Mouse (Mus musculus) heart, postnatal 0 days (tissue): ENCODE results near the gene Pfkfb4. TPM values are rescaled to one million over a fixed set of nuclear protein-coding genes. Genes with fewer than 3 reads are reported as not detected.

Experiments
- ATAC-seq: fragments of 200-750 bp; cut with Nextera tagmentation; 2 replicates; pipeline ENCODE4 v1.8.0; 2017; ENCODE audit warnings: low read depth, moderate number of reproducible peaks, moderate library complexity; ENCODE audit not compliant: insufficient read depth
- DNase-seq: peaks from one replicate; pipeline ENCODE4 v3.0.0-alpha.2; 2016; ENCODE audit warnings: low spot score
- H3K27ac ChIP-seq: fragments of 300-500 bp; sonication (generic); 2 replicates; pipeline ENCODE4 v1.5.1; 2014; ENCODE audit warnings: low read depth, mild to moderate bottlenecking
- H3K27me3 ChIP-seq: fragments of 300-500 bp; sonication (generic); 2 replicates; pipeline ENCODE4 v1.6.1; 2014; ENCODE audit warnings: low read length, mixed read lengths; ENCODE audit not compliant: control insufficient read depth, insufficient read depth
- H3K36me3 ChIP-seq: fragments of 300-500 bp; sonication (generic); replicated peaks from 2 replicates; pipeline ENCODE4 v1.6.1; 2014; ENCODE audit warnings: low read length, mixed read lengths; ENCODE audit not compliant: control insufficient read depth, insufficient read depth
- H3K4me1 ChIP-seq: fragments of 300-500 bp; sonication (generic); 2 replicates; pipeline ENCODE4 v1.6.1; 2014; ENCODE audit warnings: antibody characterized with exemption; ENCODE audit not compliant: control insufficient read depth, insufficient read depth
- H3K4me2 ChIP-seq: fragments of 300-500 bp; sonication (generic); 2 replicates; pipeline ENCODE4 v1.6.1; 2014; ENCODE audit warnings: low read depth, mild to moderate bottlenecking, low read length, moderate library complexity
- H3K4me3 ChIP-seq: fragments of 300-500 bp; sonication (generic); 2 replicates; pipeline ENCODE4 v1.5.1; 2014; ENCODE audit warnings: low read depth, low read length
- H3K9ac ChIP-seq: fragments of 300-500 bp; sonication (generic); replicated peaks from 2 replicates; pipeline ENCODE4 v1.6.1; 2014; ENCODE audit warnings: low read depth, low read length, mixed read lengths
- H3K9me3 ChIP-seq: fragments of 300-500 bp; sonication (generic); replicated peaks from 2 replicates; pipeline ENCODE4 v1.6.1; 2016; ENCODE audit warnings: low read length; ENCODE audit not compliant: control insufficient read depth
- CTCF ChIP-seq: IDR thresholded peaks from 2 replicates; pipeline ENCODE4 v1.5.1; 2016; ENCODE audit warnings: antibody characterized with exemption, control low read depth, low read depth
- EP300 ChIP-seq: IDR thresholded peaks from 2 replicates; pipeline ENCODE4 v1.6.1; 2016; ENCODE audit warnings: antibody characterized with exemption, low read depth
- WGBS: fragments of 180-500 bp; shearing (Covaris S2); extraction: QIAGEN DNeasy Blood & Tissue Kit; methylation state at CpG from one replicate; pipeline ENCODE4 v1.1.7; 2014; 5-methylcytosine and 5-hydroxymethylcytosine counted together
- polyA plus RNA-seq: library from polyadenylated mRNA; unstranded; fragments of >200 nt; fragmentation: Nextera tagmentation; extraction: Ambion mirVana; gene quantifications from 2 replicates; pipeline ENCODE4 v1.2.1, GENCODE M21; 2015
- total RNA-seq: library from RNA; depleted of rRNA; stranded (reverse); fragments of >200 nt; gene quantifications from 2 replicates; pipeline ENCODE4 v1.2.3, GENCODE M21; 2014; ENCODE audit warnings: low replicate concordance

Gene Pfkfb4
- total and polyA plus RNA-seq, 2 experiments from 2014 or later, result 3.1 to 4.0 TPM

GRCm38 (mm10) chr9:109030312-109030711, 38.7 kb downstream of the Pfkfb4 start:
- DNase-seq (no peak), ATAC-seq (no peak)
- Histone ChIP-seq H3K9ac (no peak overlapping the region), H3K27ac (no peak overlapping the region), H3K4me1 (no peaks in the 10 kb centered on the region), H3K27me3 (no peaks in the 10 kb centered on the region), H3K4me2 (no peak overlapping the region), H3K9me3 (no peaks in the 10 kb centered on the region), H3K4me3 (no peak overlapping the region), H3K36me3 (no peaks in the 10 kb centered on the region)
- TF ChIP-seq CTCF (no peak), EP300 (no peak)
- 63% methylated on average over 3 of the region's 3 CpGs for WGBS

- Histone ChIP-seq H3K9me3 (no peaks in the 10 kb centered on the region), H3K27me3 (no peaks in the 10 kb centered on the region), H3K9ac (no peak overlapping the region), H3K36me3 (no peaks in the 10 kb centered on the region), H3K4me2 (no peak overlapping the region), H3K4me1 (no peaks in the 10 kb centered on the region), H3K27ac (no peak overlapping the region), H3K4me3 (no peak overlapping the region)
- 81% methylated on average over 7 of the region's 7 CpGs for WGBS
- TF ChIP-seq EP300 (no peak), CTCF (no peak)
- DNase-seq (no peak), ATAC-seq (no peak)
Measured at GRCm38 (mm10) chr9:109031001-109031400, 39.4 kb downstream of the Pfkfb4 start.

GRCm38 (mm10) chr9:109031686-109032085, 40.1 kb downstream of the Pfkfb4 start:
- no peak for ATAC-seq

DNA sequence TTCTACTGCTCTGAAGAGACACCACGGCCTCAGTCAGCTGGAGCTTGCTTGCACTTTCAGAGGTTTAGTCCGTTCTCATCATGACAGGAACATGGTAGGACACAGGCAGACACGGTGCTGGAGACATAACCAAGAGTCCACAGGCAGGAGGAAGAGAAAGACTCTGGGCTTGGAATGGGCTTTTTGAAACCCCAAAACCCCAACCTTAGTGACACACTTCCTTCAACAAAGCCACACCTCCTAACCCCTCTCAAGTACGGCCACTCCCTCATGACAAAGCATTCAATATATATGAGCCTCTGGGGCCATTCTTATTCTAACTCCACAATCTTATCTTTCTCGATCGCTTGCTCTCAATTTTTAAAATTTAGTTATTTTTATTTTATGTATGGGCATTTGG, 40.9 kb downstream of the Pfkfb4 start:
- no peak overlapping the region for H3K9ac ChIP-seq
- H3K4me2 ChIP-seq, result no peak overlapping the region
- no peak overlapping the region for H3K27ac ChIP-seq
- no peaks in the 10 kb centered on the region for H3K27me3 ChIP-seq
- 75% methylated on average over 6 of the region's 6 CpGs for WGBS
- H3K4me3 ChIP-seq, result no peak overlapping the region
- H3K36me3 ChIP-seq, result no peaks in the 10 kb centered on the region
- no peaks in the 10 kb centered on the region for H3K4me1 ChIP-seq
- no peak for TF ChIP-seq EP300
- TF ChIP-seq CTCF, result no peak
- no peak for DNase-seq
- H3K9me3 ChIP-seq, result no peaks in the 10 kb centered on the region
- no peak for ATAC-seq

More at GRCm38 (mm10) chr9:109031686-109032085, 40.1 kb downstream of the Pfkfb4 start:
- Histone ChIP-seq H3K27ac (no peak overlapping the region), H3K4me3 (no peak overlapping the region), H3K4me2 (no peak overlapping the region), H3K9me3 (no peaks in the 10 kb centered on the region), H3K36me3 (no peaks in the 10 kb centered on the region), H3K27me3 (no peaks in the 10 kb centered on the region), H3K9ac (no peak overlapping the region), H3K4me1 (no peaks in the 10 kb centered on the region)
- no peak for TF ChIP-seq EP300
- WGBS, result 76% methylated on average over 8 of the region's 8 CpGs
- DNase-seq, result no peak

DNA sequence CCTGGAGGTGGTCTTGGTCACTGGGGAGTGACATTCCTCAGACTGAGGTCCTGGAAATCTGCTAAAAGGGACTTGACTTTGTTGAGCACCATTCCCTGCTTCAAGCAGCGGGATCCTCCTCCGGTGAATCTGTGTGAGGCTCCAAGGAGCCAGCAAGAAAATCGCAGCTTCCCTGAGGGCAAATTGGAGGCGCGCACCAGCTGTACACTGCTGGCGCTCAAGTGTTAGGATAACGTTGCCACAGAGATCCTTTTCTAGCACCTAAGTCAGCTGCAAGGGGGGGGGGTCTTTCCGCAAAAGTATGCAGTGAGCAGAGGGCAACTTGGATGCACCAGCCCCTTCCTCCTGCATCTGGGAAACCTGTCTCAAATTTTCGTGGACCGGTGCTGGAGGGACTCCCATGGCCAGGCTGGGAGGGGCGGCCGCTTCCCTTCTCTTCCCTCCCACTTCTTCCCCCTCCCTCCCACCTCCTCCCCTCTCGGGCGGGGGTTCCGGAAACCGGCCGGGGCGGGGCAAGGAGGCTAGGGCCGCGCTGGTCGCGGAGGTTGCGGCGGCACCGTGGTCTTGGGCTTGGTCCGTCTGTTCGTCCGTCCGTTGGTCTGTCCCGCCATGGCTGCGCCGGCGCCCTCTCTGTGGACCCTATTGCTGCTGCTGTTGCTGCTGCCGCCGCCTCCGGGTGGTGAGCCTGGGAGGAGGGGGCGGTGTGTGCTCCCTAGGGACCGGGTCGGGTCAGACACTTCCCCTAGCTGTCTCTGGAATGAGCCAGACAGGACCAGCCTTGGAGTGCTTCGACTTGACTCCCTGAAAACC, 46.7 kb downstream of the Pfkfb4 start, which contains the start of gene Shisa5:
TSS of gene Shisa5 (plus strand) at position 480 of the 810 bp plus-strand sequence.
- H3K27ac ChIP-seq, result peak within 1 kb of the TSS; percentile 92
- peak within 1 kb of the TSS; percentile 73 for H3K4me3 ChIP-seq
- no peaks in the 10 kb centered on the region for H3K36me3 ChIP-seq
- TF ChIP-seq CTCF (no peak), EP300 (peak; percentile 53; the same call in 1 of the 2 replicates)
- H3K4me1 ChIP-seq, result peaks cover 24% of the 10 kb centered on the region
- ATAC-seq (peak; percentile 85), DNase-seq (peak; percentile 71)
- peak within 1 kb of the TSS; percentile 78 for H3K4me2 ChIP-seq
- peak within 1 kb of the TSS; percentile 74 for H3K9ac ChIP-seq
- H3K9me3 ChIP-seq, result no peaks in the 10 kb centered on the region
- under 1% methylated on average over 40 of the region's 40 CpGs for whole genome bisulfite sequencing
- H3K27me3 ChIP-seq, result no peaks in the 10 kb centered on the region
